Mouse (Mus musculus) cerebellum, postnatal 25 days (tissue): ENCODE measurements at regions not wholly inside any gene's neighbourhood (a gene's known extent, or its start where the extent isn't known, plus 50 kb on each side); places are given as distances from the start of the nearest gene placed in this dataset.

Experiments used
- DNase-seq, 2 experiments: peaks; one replicate each; pipeline ENCODE4 v3.0.0; 2021; ENCODE audit warnings: mixed read lengths in 2 of 2

DNA sequence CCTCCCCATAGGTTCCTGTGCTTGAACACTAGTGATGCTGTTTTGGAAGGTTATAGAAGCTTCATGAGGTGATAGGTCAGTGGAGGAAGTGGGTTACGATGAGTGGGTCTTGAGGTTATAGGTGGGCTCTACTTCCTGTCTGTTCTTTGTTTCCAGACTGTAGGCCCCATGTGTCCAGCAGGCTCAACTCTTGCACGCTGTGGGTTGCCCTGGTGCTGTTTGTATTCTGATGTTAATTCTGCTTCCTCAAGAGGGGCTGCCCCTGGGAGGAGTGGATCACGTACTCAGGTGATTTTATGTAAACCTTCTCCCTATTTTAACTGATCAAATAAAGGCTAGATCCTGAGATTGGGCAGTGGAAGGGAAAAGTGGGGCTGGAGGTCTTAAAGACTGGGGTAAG lies 60.4 kb upstream of the Rap1gds1 start:
- DNase-seq = no peak

DNA sequence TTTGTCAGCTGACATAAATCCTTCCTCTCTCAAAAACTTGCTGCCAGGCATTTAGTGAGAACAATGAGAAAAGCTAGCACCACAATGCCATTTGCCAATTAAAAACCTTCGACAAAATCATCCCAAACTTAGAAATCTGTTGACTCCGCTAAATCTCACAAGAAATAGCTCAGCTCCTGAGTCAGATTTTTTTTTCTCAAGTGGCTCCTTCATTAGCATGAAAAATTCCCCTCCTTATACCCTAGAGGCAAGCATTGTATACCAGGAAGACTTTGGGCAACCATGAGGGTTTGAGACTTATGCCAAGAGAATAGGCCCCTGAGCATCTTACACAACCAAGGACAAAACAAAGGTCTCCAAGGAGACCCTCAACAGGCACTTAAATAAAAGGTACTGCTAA lies 61.0 kb upstream of the Rap1gds1 start:
- DNase-seq = no peak

DNA sequence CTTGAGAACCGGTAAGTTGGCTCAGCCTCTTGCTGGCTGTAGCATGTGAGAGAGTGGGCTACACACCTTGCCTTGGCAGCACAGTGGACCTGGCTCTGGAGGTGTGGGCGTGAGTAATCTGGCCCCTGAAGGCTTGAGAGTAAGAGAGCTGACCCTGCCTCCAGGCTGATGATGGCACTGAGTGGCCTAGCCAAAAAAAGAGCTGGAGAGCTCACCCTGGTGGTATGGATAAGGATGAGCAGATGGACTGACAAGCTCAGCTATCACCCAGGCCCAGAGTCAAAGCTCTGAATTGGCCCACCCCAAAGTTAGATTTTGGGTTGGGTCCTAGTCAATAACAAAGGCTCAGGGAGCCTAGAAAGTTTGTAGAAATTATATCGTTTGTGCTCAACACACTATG lies 52.8 kb upstream of the Stpg2 start:
- peak; percentile 9 to 25 for DNase-seq

DNA sequence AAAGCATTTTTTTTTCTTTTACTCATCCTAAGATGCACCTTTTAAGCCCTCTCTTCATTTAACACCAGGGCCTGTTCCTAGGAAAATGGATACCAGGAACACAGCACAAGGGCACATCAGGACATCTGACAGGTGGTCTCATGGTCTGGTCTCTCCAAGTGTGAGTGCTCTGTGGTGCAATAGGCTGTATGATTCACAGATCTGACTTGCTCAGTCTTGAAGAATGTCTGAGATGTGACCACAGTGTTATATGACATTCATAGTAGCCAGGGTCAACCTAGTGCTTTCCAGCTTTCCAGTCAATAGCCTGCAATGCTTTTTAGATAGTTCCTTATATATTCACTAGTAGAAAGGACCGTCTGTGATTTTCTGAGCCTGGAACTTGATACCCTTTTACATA lies 51.2 kb upstream of the Stpg2 start:
- DNase-seq = no peak
